ENCODE assay signal across 8 mouse cellular contexts in genomic region chrX:134718524-134718923, GRCm38 (mm10). TPM values are rescaled to one million over a fixed set of nuclear protein-coding genes. Genes with fewer than 3 reads are reported as not detected.
DNase-seq lines count a peak whose midpoint lies in the region; ATAC-seq and TF ChIP-seq lines count a peak whose summit lies in the region.

No protein-coding gene starts in this region.

- H3K4me3 ChIP-seq in brown adipose tissue, adult 24 weeks (ENCODE audit: insufficient read depth, low read depth, low read length), result peak overlapping the region; percentile 59
- H3K4me3 ChIP-seq in forebrain, embryonic 13.5 days, result peak overlapping the region; percentile 52
- H3K4me3 ChIP-seq in liver, embryonic 13.5 days (replicated peaks), result peak overlapping the region; percentile 58
- peak overlapping the region; percentile 64 for H3K4me3 ChIP-seq in thymus, adult 2 months (ENCODE audit: control insufficient read depth, insufficient read depth, low read length)

- intact Hi-C loops in heart, postnatal 10 days (cut with DNase I), result loop anchor here (5.0 kb wide), 1 partner anchor 106 kb away; no protein-coding TSS in a partner anchor

- peaks cover 12% of the 10 kb centered on the region; the same call in 1 of the 2 replicates for H3K36me3 ChIP-seq in forebrain, embryonic 13.5 days (ENCODE audit: poor library complexity, severe bottlenecking)
- no peaks in the 10 kb centered on the region for H3K36me3 ChIP-seq in liver, embryonic 13.5 days
- H3K36me3 ChIP-seq in thymus, adult 2 months (ENCODE audit: control insufficient read depth, insufficient read depth, low read length), result no peaks in the 10 kb centered on the region

- TF ChIP-seq POLR2A in thymus, adult 2 months (IDR thresholded peaks at IDR 0.05; ENCODE audit: control insufficient read depth, extremely low read depth, insufficient read depth, low read length, poor library complexity), result no peak

- no peaks in the 10 kb centered on the region for H3K4me1 ChIP-seq in brown adipose tissue, adult 24 weeks (ENCODE audit: control insufficient read depth, insufficient read depth, insufficient read length, low read length)
- no peaks in the 10 kb centered on the region for H3K4me1 ChIP-seq in forebrain, embryonic 13.5 days
- H3K4me1 ChIP-seq in liver, embryonic 13.5 days (replicated peaks), result no peaks in the 10 kb centered on the region
- 0 out of 2 replicates have a peak, but pooled peaks cover 2% of the 10 kb centered on the region for H3K4me1 ChIP-seq in thymus, adult 2 months (replicated peaks; ENCODE audit: control insufficient read depth, insufficient read depth, low read length)

- H3K4me2 ChIP-seq in forebrain, embryonic 13.5 days, result peak overlapping the region; percentile 57
- H3K4me2 ChIP-seq in liver, embryonic 13.5 days, result peak overlapping the region; percentile 75

- H3K9ac ChIP-seq in forebrain, embryonic 13.5 days, result peak overlapping the region; percentile 71
- H3K9ac ChIP-seq in liver, embryonic 13.5 days, result peak overlapping the region; percentile 64; the same call in 1 of the 2 replicates

- H3K27me3 ChIP-seq in forebrain, embryonic 13.5 days, result no peaks in the 10 kb centered on the region
- no peaks in the 10 kb centered on the region for H3K27me3 ChIP-seq in liver, embryonic 13.5 days
- no peaks in the 10 kb centered on the region for H3K27me3 ChIP-seq in thymus, adult 2 months (ENCODE audit: control insufficient read depth, insufficient read depth, low read length)

- peak; percentile 85 for ATAC-seq in forebrain, embryonic 13.5 days
- peak; percentile 74 for ATAC-seq in liver, embryonic 13.5 days (ENCODE audit: low read depth)

- no peak for TF ChIP-seq CTCF in thymus, adult 2 months (IDR thresholded peaks at IDR 0.05; ENCODE audit: borderline replicate concordance, control insufficient read depth, extremely low read depth, insufficient read depth, low read length, poor library complexity)

- peak; percentile 87 for DNase-seq in ES-CJ7 (ENCODE audit: low read depth, low spot score)
- DNase-seq in heart, postnatal 10 days, result peak; percentile 63 to 71
- DNase-seq in kidney, postnatal 36 days, result peak; percentile 30 to 57
- peak; percentile 30 for DNase-seq in liver, embryonic 13.5 days
- DNase-seq in naive thymus-derived CD4-positive, alpha-beta T cell, adult 2 months (ENCODE audit: low read depth), result peak; percentile 9
- peak; percentile 28 for DNase-seq in thymus, adult 2 months

- H3K9me3 ChIP-seq in forebrain, embryonic 13.5 days (replicated peaks), result no peaks in the 10 kb centered on the region
- no peaks in the 10 kb centered on the region for H3K9me3 ChIP-seq in liver, embryonic 13.5 days (replicated peaks)

- H3K27ac ChIP-seq in brown adipose tissue, adult 24 weeks (replicated peaks; ENCODE audit: low read depth, low read length), result no peak overlapping the region
- peak overlapping the region; percentile 92 for H3K27ac ChIP-seq in forebrain, embryonic 13.5 days
- H3K27ac ChIP-seq in liver, embryonic 13.5 days, result no peak overlapping the region
- H3K27ac ChIP-seq in thymus, adult 2 months (ENCODE audit: control insufficient read depth, insufficient read depth, low read length), result no peak overlapping the region

- 19% methylated on average over 14 of the region's 14 CpGs for WGBS in forebrain, embryonic 13.5 days
- WGBS in liver, embryonic 13.5 days (ENCODE audit: insufficient replicate concordance), result 24% methylated on average over 14 of the region's 14 CpGs
- WGBS in thymus, adult 2 months, result 4% methylated on average over 14 of the region's 14 CpGs

RNA-seq across cellular contexts. Expression of gene Armcx1, which starts 0.8 kb away (rescaled TPM):
- 4.3 and 8.5 TPM in 2 replicates for polyA plus RNA-seq in brown adipose tissue, adult 24 weeks (2012; ENCODE audit: insufficient read depth, insufficient read length, missing spikeins)
- polyA plus RNA-seq in forebrain, embryonic 13.5 days (2015; fragmentation: Nextera tagmentation; extraction: Ambion mirVana), result 57.1 and 62.3 TPM in 2 replicates
- total RNA-seq in heart, postnatal 10 days (2021), result 10 to 100 TPM; 14.3 to 15.7 TPM
- polyA plus RNA-seq in liver, embryonic 13.5 days (2015; fragmentation: Nextera tagmentation; extraction: Ambion mirVana), result 7.5 and 8.9 TPM in 2 replicates
- polyA plus RNA-seq in thymus, adult 2 months (2012; rRNA removed), result 2.8 TPM in 2 replicates

RNA-seq across cellular contexts. Expression of gene Armcx4, which starts 32.2 kb away (rescaled TPM):
- polyA plus RNA-seq in brown adipose tissue, adult 24 weeks (2012; ENCODE audit: insufficient read depth, insufficient read length, missing spikeins), result 0.40 and 0.67 TPM in 2 replicates
- 8.8 and 9.6 TPM in 2 replicates for polyA plus RNA-seq in forebrain, embryonic 13.5 days (2015; fragmentation: Nextera tagmentation; extraction: Ambion mirVana)
- total RNA-seq in heart, postnatal 10 days (2021), result 10 to 100 TPM; 23.8 to 25.6 TPM
- polyA plus RNA-seq in liver, embryonic 13.5 days (2015; fragmentation: Nextera tagmentation; extraction: Ambion mirVana), result 0.35 and 0.51 TPM in 2 replicates
- 0.70 and 0.73 TPM in 2 replicates for polyA plus RNA-seq in thymus, adult 2 months (2012; rRNA removed)

RNA-seq across cellular contexts. Expression of gene Armcx6, which starts 32.7 kb away (rescaled TPM):
- 0.67 TPM in 1 of 2 replicates, not detected in the other for polyA plus RNA-seq in brown adipose tissue, adult 24 weeks (2012; ENCODE audit: insufficient read depth, insufficient read length, missing spikeins)
- polyA plus RNA-seq in forebrain, embryonic 13.5 days (2015; fragmentation: Nextera tagmentation; extraction: Ambion mirVana), result 24.7 and 26.7 TPM in 2 replicates
- 1 to 10 TPM; 6.1 to 6.3 TPM for total RNA-seq in heart, postnatal 10 days (2021)
- polyA plus RNA-seq in liver, embryonic 13.5 days (2015; fragmentation: Nextera tagmentation; extraction: Ambion mirVana), result 6.5 and 7.5 TPM in 2 replicates
- 3.4 and 4.0 TPM in 2 replicates for polyA plus RNA-seq in thymus, adult 2 months (2012; rRNA removed)

RNA-seq across cellular contexts. Expression of gene Armcx3, which starts 37.9 kb away (rescaled TPM):
- polyA plus RNA-seq in brown adipose tissue, adult 24 weeks (2012; ENCODE audit: insufficient read depth, insufficient read length, missing spikeins), result 11.7 and 16.5 TPM in 2 replicates
- polyA plus RNA-seq in forebrain, embryonic 13.5 days (2015; fragmentation: Nextera tagmentation; extraction: Ambion mirVana), result 67.6 and 67.8 TPM in 2 replicates
- 10 to 100 TPM; 46.4 to 49.5 TPM for total RNA-seq in heart, postnatal 10 days (2021)
- polyA plus RNA-seq in liver, embryonic 13.5 days (2015; fragmentation: Nextera tagmentation; extraction: Ambion mirVana), result 17.1 and 22.9 TPM in 2 replicates
- polyA plus RNA-seq in thymus, adult 2 months (2012; rRNA removed), result 3.8 and 5.8 TPM in 2 replicates

Comparison
In these comparisons a context has a peak if more than half of its experiments do, and no peak if none do; other contexts are left out.
1. DNase-seq: peak in every context shown above with its lines; median percentile 87 in ES-CJ7; 67 in heart, postnatal 10 days; 44 in kidney, postnatal 36 days; 30 in liver, embryonic 13.5 days; 28 in thymus, adult 2 months; 9 in naive thymus-derived CD4-positive, alpha-beta T cell, adult 2 months.